Mouse (Mus musculus): Measurements from ENCODE around the gene Antxr2. TPM values are rescaled to one million over a fixed set of nuclear protein-coding genes. Genes with fewer than 3 reads are reported as not detected.

Antxr2 gene
- polyA plus RNA-seq, 3 experiments from 2014 or later = 9.8 to 12.6 (median 12.0) TPM

DNA sequence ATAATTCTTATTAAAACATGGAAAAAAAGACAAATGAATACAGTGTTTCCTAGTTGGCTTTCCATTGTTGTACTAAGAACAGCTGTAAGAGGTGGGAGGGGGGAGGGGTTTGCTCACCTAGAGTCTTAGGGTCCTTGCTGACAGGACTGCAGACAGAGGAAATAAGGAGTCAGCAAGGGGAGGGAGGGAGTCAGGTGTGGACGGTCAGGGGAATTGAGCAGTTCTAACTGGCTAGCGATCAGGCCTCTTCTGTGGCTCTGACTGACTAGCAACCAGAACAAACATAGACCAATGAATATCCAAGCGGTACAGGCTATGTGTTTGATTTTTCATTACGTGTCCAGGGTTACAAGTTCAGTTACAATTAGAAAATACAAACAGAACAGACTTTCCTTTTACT is 35.0 kb downstream of the Antxr2 start:
- ATAC-seq = no peak

- no peak for ATAC-seq
Measured at GRCm38 (mm10) chr5:97986656-97987294, 44.1 kb downstream of the Antxr2 start.

- ATAC-seq = peak; percentile 95
Measured at GRCm38 (mm10) chr5:97983375-97983774, 47.5 kb downstream of the Antxr2 start.

DNA sequence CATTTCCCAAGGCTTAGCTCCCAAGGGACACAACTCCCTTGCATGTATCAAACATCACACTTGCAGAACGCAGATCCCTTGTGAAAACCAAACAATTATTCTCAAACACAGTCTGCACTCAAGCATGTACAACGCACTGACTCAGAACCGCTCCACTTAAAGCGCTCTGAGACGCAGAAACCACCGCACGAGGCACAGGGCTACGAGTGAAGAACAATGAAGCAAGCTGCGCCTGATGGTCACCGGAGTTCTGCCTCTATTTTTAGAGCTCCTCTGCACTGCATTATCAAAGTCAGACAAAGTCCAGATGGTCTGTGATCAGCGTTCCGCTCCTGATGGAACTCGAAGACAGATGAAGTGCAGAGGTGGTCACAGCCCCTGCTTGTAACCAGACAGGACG is 50.4 kb downstream of the Antxr2 start:
- ATAC-seq = no peak

DNA sequence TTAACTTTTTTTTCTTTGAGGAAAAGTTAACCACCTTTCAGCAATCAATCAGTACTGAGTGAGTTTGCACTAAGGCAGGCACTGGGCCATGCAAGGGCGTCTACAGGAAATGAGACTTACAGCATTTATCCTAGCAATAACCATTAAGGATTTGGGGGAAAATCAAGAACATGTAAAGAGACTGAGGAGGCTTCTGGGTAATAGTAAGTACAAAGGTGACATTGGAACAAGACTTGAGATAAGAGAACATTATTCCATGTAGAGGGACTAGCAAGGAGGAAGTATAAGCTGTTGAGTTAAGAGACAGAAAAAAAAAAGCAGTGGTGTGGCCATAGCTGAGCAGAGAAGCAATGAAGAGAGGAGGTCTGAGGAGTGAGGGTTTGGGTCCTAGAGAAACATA is 57.5 kb downstream of the Antxr2 start:
- ATAC-seq = no peak

- ATAC-seq = no peak
Measured at GRCm38 (mm10) chr5:97972029-97972428, 58.8 kb downstream of the Antxr2 start.

DNA sequence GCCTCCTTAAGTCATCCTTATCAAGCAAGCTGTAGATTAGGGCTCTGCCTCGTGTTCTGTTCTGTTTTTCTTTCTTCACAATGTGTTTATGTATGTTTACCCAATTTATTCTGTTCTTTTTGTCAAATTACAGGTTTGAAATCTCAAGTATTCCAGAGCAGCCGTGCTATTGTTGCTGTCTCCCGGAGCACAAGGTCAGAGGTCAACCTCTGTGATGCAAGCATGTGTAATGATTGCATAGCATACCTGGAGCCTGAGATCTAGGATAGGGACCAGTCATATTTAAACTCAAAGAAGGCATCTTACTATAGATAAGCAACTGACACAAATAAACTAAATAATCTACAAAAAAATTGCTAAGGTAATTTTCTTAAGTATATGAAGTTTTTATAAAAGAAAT is 59.6 kb downstream of the Antxr2 start:
- ATAC-seq = no peak

DNA sequence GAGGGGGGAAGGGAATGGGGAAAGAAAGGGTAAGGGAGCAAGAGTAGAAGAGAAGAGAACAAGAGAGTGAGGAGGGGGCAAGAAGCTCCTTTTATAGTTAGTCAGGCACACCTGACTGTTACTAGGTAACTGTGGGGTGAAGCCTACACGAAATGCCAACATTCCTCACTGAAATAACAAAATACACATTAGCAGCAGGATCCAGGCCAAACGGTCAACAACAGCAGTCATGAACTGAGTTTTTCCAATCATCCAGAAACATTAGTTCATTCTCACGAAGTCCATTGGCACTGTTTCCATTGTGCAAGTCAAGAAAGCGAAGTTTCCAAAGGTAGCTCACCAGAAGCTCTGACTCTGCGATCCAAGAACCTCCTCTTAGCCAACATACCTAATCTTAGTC is 63.8 kb downstream of the Antxr2 start:
- ATAC-seq = no peak

DNA sequence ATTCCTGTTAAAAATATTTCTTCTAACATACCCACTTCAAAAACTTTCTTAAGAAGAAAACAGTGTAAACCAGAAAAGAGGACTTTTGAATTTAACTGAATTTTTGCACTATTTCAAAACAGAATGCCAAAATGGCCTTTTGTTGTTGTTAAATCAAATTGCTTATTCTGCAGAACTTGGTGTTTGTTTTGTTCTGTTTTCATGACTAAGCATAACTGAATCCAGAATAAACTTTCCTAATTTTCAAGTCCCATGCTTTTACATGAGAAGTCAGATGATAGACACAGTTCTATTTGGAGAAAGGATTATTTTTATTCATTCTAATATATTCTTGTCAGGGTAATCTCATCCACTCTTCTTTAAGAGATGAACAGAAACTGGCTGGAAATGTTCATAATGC is 64.7 kb downstream of the Antxr2 start:
- no peak for ATAC-seq

DNA sequence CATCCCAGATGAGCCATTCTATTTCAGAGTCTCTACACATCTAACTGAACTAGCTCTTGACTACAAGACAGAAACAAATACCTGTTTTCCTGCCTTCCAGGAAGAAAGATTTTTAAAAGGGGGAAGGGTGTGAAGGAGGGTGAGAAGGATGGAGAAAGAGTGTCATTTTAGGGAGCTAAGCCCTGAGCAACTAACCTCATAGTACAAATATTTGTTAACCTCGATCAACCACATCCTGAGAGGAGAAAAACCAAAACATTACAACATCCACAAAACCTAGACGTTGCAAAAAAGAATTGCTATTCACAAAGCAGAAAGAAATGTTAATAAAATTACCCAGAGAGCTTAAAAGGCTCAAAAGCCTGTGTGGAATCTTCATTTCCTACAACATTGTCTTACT is 66.4 kb downstream of the Antxr2 start:
- ATAC-seq = peak; percentile 88

DNA sequence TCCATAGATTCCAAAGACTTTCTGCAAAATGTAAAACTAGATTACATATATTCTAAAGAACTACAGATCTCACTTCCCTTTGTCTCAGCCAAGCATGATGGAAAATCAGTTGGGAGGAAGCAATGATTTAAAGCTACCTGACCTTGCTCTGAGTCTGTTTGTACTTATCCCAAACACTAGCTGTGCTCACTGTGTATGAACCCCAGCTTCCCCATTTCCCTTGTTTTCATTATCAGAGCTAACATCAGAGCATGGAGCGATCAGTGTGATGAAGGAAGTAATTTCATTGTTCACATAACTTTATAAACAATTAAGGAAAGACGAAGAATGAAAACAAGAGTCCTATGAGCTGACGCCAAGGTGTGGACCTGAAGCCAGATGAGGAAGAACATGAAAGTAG is 68.3 kb downstream of the Antxr2 start:
- no peak for ATAC-seq

DNA sequence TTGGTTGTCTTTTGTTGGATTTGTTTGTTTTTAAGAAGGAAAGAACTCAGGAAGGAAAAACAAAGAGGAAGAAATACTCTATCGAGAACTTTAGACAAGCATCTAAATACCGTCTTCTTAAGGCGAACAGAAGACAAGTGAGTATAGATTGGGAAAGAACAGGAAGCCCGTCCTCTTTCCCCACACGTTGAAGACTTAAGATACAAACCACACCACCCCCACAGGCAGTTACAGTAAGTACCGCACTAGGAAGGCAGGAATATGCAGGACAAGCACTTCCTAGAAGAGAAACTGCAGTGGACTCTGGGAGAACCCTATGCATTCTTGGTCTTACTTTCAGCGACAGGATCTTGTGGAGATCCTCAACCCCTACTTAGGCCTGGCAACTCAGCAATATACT is 69.1 kb downstream of the Antxr2 start:
- no peak for ATAC-seq

GRCm38 (mm10) chr5:97959651-97960050 is 71.2 kb downstream of the Antxr2 start:
- ATAC-seq = no peak

GRCm38 (mm10) chr5:97959010-97959409 is 71.8 kb downstream of the Antxr2 start:
- peak; percentile 79 for ATAC-seq

GRCm38 (mm10) chr5:97957501-97957900 is 73.3 kb downstream of the Antxr2 start:
- no peak for ATAC-seq

DNA sequence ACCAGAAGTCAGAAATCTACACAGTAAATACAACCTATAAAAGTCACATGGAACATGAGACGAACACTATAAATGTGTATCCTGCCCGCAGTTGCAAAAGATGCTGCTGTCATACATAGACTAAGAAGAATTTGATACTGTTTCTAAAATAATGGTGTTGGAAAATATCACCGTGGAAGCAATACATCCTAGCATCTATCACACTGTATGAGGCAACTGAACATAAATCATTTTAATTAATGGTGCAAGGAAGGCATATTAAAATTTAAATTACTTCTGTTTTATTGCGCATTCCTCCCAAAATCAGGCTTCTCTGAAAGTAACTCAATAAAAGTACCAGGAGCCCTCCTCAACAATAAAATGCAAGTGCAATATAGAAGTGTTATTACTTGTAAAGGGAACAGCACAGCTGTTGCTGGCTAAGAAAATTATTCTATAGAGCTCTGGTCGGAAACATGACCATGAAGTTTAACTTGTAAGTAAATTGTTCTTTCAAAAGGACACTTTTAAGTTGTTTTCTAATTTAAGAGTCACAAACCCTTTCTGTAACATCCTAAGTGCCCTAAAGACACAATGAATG is 76.6 kb downstream of the Antxr2 start:
- ATAC-seq = no peak

GRCm38 (mm10) chr5:97953241-97953920 is 77.5 kb downstream of the Antxr2 start:
- ATAC-seq = no peak

GRCm38 (mm10) chr5:97947261-97947660 is 83.6 kb downstream of the Antxr2 start:
- ATAC-seq = no peak

- ATAC-seq = peak; percentile 93
Measured at GRCm38 (mm10) chr5:97946236-97946635, 84.6 kb downstream of the Antxr2 start.

GRCm38 (mm10) chr5:97935140-97936129 is 95.4 kb downstream of the Antxr2 start:
- ATAC-seq = no peak

GRCm38 (mm10) chr5:97917654-97918053 is 113.2 kb downstream of the Antxr2 start:
- no peak for ATAC-seq

DNA sequence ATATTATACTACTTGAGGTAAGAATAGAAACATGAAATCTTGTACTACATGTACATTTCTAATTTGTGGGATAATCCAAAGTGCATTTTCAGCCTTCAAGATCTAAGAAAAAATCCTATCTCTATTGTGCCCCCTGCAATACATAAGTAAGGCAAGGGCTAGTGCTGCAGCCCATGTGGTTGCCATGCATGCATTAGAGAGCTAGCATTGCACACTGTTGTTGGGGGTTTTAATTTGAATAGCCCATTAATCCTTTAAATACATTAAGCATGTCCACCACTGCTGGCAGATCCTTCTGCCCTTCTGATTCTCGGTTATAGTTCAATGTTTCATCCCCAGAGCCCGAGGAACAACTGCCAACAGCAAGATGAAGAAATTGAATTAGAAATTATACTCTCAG is 116.0 kb downstream of the Antxr2 start:
- no peak for ATAC-seq

DNA sequence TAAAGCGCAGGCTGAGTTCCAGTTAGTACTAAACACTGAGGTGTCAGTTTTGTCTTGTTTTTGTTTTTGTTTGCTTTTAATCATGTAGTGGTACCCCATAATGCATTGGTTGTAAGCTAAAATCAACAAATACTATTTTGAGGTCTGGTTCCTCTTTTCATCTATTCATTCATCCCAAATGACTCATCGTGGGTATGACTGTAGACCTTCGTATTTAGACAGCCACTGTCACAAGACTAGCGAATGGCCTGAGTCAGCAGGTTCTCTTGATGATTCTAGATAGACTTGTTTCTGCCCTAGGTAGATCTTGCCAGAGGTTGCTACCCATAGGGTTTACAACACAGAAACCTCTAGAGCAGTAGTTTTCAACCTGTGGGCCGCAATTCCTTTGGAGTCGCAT is 116.9 kb downstream of the Antxr2 start:
- ATAC-seq = no peak
